Mouse (Mus musculus): ENCODE measurements around the gene Srp54a.
"Not testable (repeated sequence)": the region's sequence is repeated elsewhere in the genome, so short reads cannot be mapped to it uniquely, and the experiment has no call there.

DNA sequence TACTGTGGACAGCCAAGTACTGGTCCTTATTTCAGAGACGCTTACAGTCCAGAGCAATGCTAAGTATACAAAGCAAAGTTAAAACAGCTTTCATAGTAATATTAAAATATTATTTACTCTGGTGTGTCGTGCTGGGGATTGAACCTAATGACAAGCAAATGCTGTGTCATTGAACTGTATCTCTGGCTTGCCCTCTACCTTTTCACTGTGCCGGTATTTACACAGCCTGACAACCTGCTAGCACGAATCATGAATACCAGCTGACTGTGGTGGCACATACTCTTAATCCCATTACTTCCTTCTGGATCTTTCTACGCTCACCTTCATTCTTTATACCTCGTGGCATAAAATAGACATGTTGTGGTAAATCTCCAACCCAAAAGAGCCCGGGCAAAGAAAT lies 12.1 kb downstream of the Srp54a start:
- TF ChIP-seq CTCF (IDR thresholded peaks at IDR 0.05; ENCODE audit: control insufficient read depth, insufficient read depth, low read length); POLR2A (IDR thresholded peaks at IDR 0.05; ENCODE audit: borderline replicate concordance, control insufficient read depth, low read depth, low read length): not testable (repeated sequence)

Measured in bone marrow, adult 2 months (tissue).